In the genomic region with DNA sequence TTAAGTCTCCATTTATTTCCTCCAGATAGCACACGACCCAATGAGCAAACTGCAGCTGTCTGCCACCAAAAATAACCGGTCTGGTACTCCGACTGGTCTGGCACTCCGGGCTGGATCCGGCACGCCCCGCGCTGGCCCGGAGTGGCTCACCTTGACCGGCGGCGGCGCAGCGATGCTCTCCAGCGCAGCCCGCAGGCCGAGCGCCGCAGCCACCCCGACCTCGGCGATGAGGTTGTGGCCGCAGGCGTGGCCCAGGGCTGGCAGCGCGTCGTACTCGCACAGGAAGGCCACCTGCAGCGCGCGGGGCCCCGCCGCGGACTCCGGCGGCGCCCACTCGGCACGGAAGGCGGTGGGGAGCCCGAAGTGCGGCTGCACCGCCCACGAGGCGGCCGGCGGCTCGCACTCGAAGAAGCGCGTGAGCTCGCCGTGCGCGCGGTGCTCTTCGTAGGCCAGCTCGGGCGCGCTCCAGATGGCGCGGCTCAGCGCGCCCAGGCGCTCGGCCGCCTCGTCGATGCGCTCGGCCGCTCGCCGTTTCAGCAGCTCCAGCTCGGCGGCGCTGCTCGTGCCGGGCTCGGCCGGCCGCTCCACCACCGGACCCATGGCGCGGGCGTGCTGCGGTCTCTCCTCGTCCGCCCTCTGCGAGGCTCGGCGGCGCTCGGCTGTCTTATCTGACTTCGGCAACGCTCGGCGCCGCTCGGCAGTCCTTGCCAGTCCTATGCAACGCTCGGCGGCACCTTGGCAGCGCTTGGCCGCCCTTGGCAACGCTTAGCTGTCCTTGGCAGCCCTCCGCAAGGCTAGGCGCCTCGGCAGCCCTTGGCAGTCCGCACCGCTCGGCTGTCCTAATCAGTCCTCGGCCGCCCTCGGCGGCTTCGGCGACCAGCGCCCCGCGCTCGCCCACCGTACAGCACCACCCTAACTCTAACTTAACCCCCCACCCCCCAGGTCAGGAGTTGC, we compare ENCODE assay signal across 8 mouse cellular contexts. TPM values are rescaled to one million over a fixed set of nuclear protein-coding genes. Genes with fewer than 3 reads are reported as not detected.
DNase-seq lines count a peak whose midpoint lies in the region; ATAC-seq lines count a peak whose summit lies in the region.

No protein-coding gene starts in this region.

- H3K4me1 ChIP-seq in brown adipose tissue, adult 24 weeks (ENCODE audit: control insufficient read depth, insufficient read depth, insufficient read length, low read length) = no peaks in the 10 kb centered on the region
- peaks cover 20% of the 10 kb centered on the region for H3K4me1 ChIP-seq in forebrain, embryonic 10.5 days
- H3K4me1 ChIP-seq in heart, embryonic 14.5 days (ENCODE audit: control insufficient read depth in 2 of 2, insufficient read depth in 2 of 2, low read length in 2 of 2) = peaks cover 3 to 4% of the 10 kb centered on the region in 2 experiments; a peak in 1 of 4 replicates
- H3K4me1 ChIP-seq in liver, embryonic 11.5 days (replicated peaks; ENCODE audit: control insufficient read depth, insufficient read depth, low read length) = 0 out of 2 replicates have a peak, but pooled peaks cover 2% of the 10 kb centered on the region
- no peaks in the 10 kb centered on the region for H3K4me1 ChIP-seq in stomach, embryonic 14.5 days (ENCODE audit: control insufficient read depth, insufficient read depth, low read length)

- H3K27ac ChIP-seq in brown adipose tissue, adult 24 weeks (replicated peaks; ENCODE audit: low read depth, low read length) = peak overlapping the region; percentile 37; the same call in 1 of the 2 replicates
- peak overlapping the region; percentile 86 for H3K27ac ChIP-seq in forebrain, embryonic 10.5 days
- H3K27ac ChIP-seq in heart, embryonic 14.5 days (replicated peaks in 1 of 2; ENCODE audit: control insufficient read depth in 1 of 2, insufficient read depth in 1 of 2, low read depth in 2 of 2, low read length in 2 of 2) = peak overlapping the region; percentile 66 to 90
- H3K27ac ChIP-seq in liver, embryonic 11.5 days (ENCODE audit: low read depth, low read length) = peak overlapping the region; percentile 58; the same call in 1 of the 2 replicates
- peak overlapping the region; percentile 81 for H3K27ac ChIP-seq in stomach, embryonic 14.5 days (ENCODE audit: low read length)

- H3K4me2 ChIP-seq in heart, embryonic 14.5 days (ENCODE audit: low read length) = peak overlapping the region; percentile 92
- peak overlapping the region; percentile 93 for H3K4me2 ChIP-seq in liver, embryonic 11.5 days
- peak overlapping the region; percentile 93 for H3K4me2 ChIP-seq in stomach, embryonic 14.5 days (replicated peaks; ENCODE audit: low read depth, low read length)

- peaks cover 29% of the 10 kb centered on the region for H3K27me3 ChIP-seq in forebrain, embryonic 10.5 days (ENCODE audit: poor library complexity, severe bottlenecking)
- H3K27me3 ChIP-seq in heart, embryonic 14.5 days (ENCODE audit: control insufficient read depth, insufficient read depth, low read length) = no peaks in the 10 kb centered on the region
- H3K27me3 ChIP-seq in liver, embryonic 11.5 days (replicated peaks; ENCODE audit: control insufficient read depth, insufficient read depth, low read length) = peaks cover 20% of the 10 kb centered on the region
- H3K27me3 ChIP-seq in stomach, embryonic 14.5 days (ENCODE audit: control insufficient read depth, insufficient read depth, low read length) = no peaks in the 10 kb centered on the region

- H3K36me3 ChIP-seq in forebrain, embryonic 10.5 days (replicated peaks) = no peaks in the 10 kb centered on the region
- H3K36me3 ChIP-seq in heart, embryonic 14.5 days (ENCODE audit: control insufficient read depth, insufficient read depth, low read length) = peaks cover 4% of the 10 kb centered on the region; the same call in 1 of the 2 replicates
- H3K36me3 ChIP-seq in liver, embryonic 11.5 days (ENCODE audit: control insufficient read depth, insufficient read depth, low read length) = no peaks in the 10 kb centered on the region
- no peaks in the 10 kb centered on the region for H3K36me3 ChIP-seq in stomach, embryonic 14.5 days (ENCODE audit: control insufficient read depth, insufficient read depth, low read length)

- ATAC-seq in heart, embryonic 14.5 days (ENCODE audit: insufficient number of reproducible peaks, insufficient read depth, low FRiP score, low read depth) = peak; percentile 86
- ATAC-seq in liver, embryonic 11.5 days (replicated peaks; ENCODE audit: low FRiP score) = peak; percentile 81
- ATAC-seq in stomach, embryonic 14.5 days (ENCODE audit: insufficient number of reproducible peaks, insufficient read depth, low FRiP score, low read depth) = peak; percentile 88

- WGBS in forebrain, embryonic 10.5 days = under 1% methylated on average over 123 of the region's 123 CpGs
- under 1% methylated on average over 105 of the region's 123 CpGs for WGBS in heart, embryonic 14.5 days
- WGBS in liver, embryonic 11.5 days = 1% methylated on average over 122 of the region's 123 CpGs
- under 1% methylated on average over 114 of the region's 123 CpGs for WGBS in stomach, embryonic 14.5 days

- peak overlapping the region; percentile 68 for H3K4me3 ChIP-seq in brown adipose tissue, adult 24 weeks (ENCODE audit: insufficient read depth, low read depth, low read length)
- H3K4me3 ChIP-seq in forebrain, embryonic 10.5 days = peak overlapping the region; percentile 68
- H3K4me3 ChIP-seq in heart, embryonic 14.5 days (ENCODE audit: control insufficient read depth in 1 of 2, insufficient read depth in 1 of 2, low read depth in 1 of 2, low read length in 2 of 2) = peak overlapping the region; percentile 71
- H3K4me3 ChIP-seq in liver, embryonic 11.5 days (ENCODE audit: low read depth, low read length) = peak overlapping the region; percentile 62
- peak overlapping the region; percentile 51 for H3K4me3 ChIP-seq in stomach, embryonic 14.5 days (ENCODE audit: low read depth, low read length)

- DNase-seq in B cell, adult 2 months = peak; percentile 38 to 46
- DNase-seq in forebrain, embryonic 10.5 days (ENCODE audit: extremely low spot score, low spot score) = peak; percentile 77
- peak; percentile 89 for DNase-seq in kidney, postnatal 10 days
- DNase-seq in liver, embryonic 11.5 days (ENCODE audit: low spot score) = peak; percentile 75
- DNase-seq in natural killer cell, adult 2 months (ENCODE audit: low spot score in 2 of 2) = peak; percentile 16 to 29

- H3K9me3 ChIP-seq in forebrain, embryonic 10.5 days = no peaks in the 10 kb centered on the region
- no peaks in the 10 kb centered on the region for H3K9me3 ChIP-seq in heart, embryonic 14.5 days (ENCODE audit: control insufficient read depth, low read length)
- no peaks in the 10 kb centered on the region for H3K9me3 ChIP-seq in liver, embryonic 11.5 days (ENCODE audit: control insufficient read depth, low read length)
- H3K9me3 ChIP-seq in stomach, embryonic 14.5 days (ENCODE audit: control insufficient read depth, low read depth, low read length) = no peaks in the 10 kb centered on the region

- peak overlapping the region; percentile 82 for H3K9ac ChIP-seq in heart, embryonic 14.5 days (ENCODE audit: low read length)
- peak overlapping the region; percentile 59 for H3K9ac ChIP-seq in liver, embryonic 11.5 days (ENCODE audit: low read depth, low read length)
- peak overlapping the region; percentile 63 for H3K9ac ChIP-seq in stomach, embryonic 14.5 days (replicated peaks; ENCODE audit: low read depth, low read length)

RNA-seq across cellular contexts. Expression of gene Pm20d2, which starts 0.5 kb away (rescaled TPM):
- 3.4 and 5.0 TPM in 2 replicates for polyA plus RNA-seq in brown adipose tissue, adult 24 weeks (2012; ENCODE audit: insufficient read depth, insufficient read length, missing spikeins)
- polyA plus RNA-seq in forebrain, embryonic 10.5 days (2016; fragmentation: Nextera tagmentation; extraction: Ambion mirVana) = 1.1 and 1.2 TPM in 2 replicates
- polyA plus RNA-seq in heart, embryonic 14.5 days (2014; fragmentation: Nextera tagmentation; extraction: Ambion mirVana) = 2.5 TPM in 2 replicates
- 0.26 and 0.70 TPM in 2 replicates for polyA plus RNA-seq in liver, embryonic 11.5 days (2014; fragmentation: Nextera tagmentation; extraction: Ambion mirVana)
- polyA plus RNA-seq in stomach, embryonic 14.5 days (2014; fragmentation: Nextera tagmentation; extraction: Ambion mirVana) = 0.93 and 1.3 TPM in 2 replicates

RNA-seq across cellular contexts. Expression of gene Srsf12, which starts 19.7 kb away (rescaled TPM):
- not detected in 2 replicates for polyA plus RNA-seq in brown adipose tissue, adult 24 weeks (2012; ENCODE audit: insufficient read depth, insufficient read length, missing spikeins)
- polyA plus RNA-seq in forebrain, embryonic 10.5 days (2016; fragmentation: Nextera tagmentation; extraction: Ambion mirVana) = 4.1 and 4.2 TPM in 2 replicates
- 1.2 and 2.3 TPM in 2 replicates for polyA plus RNA-seq in heart, embryonic 14.5 days (2014; fragmentation: Nextera tagmentation; extraction: Ambion mirVana)
- 0.73 and 1.6 TPM in 2 replicates for polyA plus RNA-seq in liver, embryonic 11.5 days (2014; fragmentation: Nextera tagmentation; extraction: Ambion mirVana)
- 11.1 and 12.1 TPM in 2 replicates for polyA plus RNA-seq in stomach, embryonic 14.5 days (2014; fragmentation: Nextera tagmentation; extraction: Ambion mirVana)

RNA-seq across cellular contexts. Expression of gene Gabrr1, which starts 56.7 kb away (rescaled TPM):
- polyA plus RNA-seq in brown adipose tissue, adult 24 weeks (2012; ENCODE audit: insufficient read depth, insufficient read length, missing spikeins) = not detected in 2 replicates
- polyA plus RNA-seq in forebrain, embryonic 10.5 days (2016; fragmentation: Nextera tagmentation; extraction: Ambion mirVana) = 0.09 TPM in 1 of 2 replicates, not detected in the other
- polyA plus RNA-seq in heart, embryonic 14.5 days (2014; fragmentation: Nextera tagmentation; extraction: Ambion mirVana) = 0.08 and 0.16 TPM in 2 replicates
- not detected in 2 replicates for polyA plus RNA-seq in liver, embryonic 11.5 days (2014; fragmentation: Nextera tagmentation; extraction: Ambion mirVana)
- not detected in 2 replicates for polyA plus RNA-seq in stomach, embryonic 14.5 days (2014; fragmentation: Nextera tagmentation; extraction: Ambion mirVana)

Comparison
In these comparisons a context has a peak if more than half of its experiments do, and no peak if none do; other contexts are left out.
1. Peak in every context shown above with its lines: DNase-seq, ATAC-seq, H3K4me3 ChIP-seq and H3K27ac ChIP-seq.
2. DNase-seq: peak in every context shown above with its lines; median percentile 89 in kidney, postnatal 10 days; 77 in forebrain, embryonic 10.5 days; 75 in liver, embryonic 11.5 days; 42 in B cell, adult 2 months; 22 in natural killer cell, adult 2 months.